Mouse (Mus musculus) neural tube, postnatal 0 days (tissue): ENCODE data around the gene Trmt61a. TPM values are rescaled to one million over a fixed set of nuclear protein-coding genes. Genes with fewer than 3 reads are reported as not detected.

Experiments
- polyA plus RNA-seq: library from polyadenylated mRNA; unstranded; fragments of >200 nt; fragmentation: Nextera tagmentation; extraction: Ambion mirVana; gene quantifications from 2 replicates; pipeline ENCODE4 v1.2.1, GENCODE M21; 2015

Trmt61a gene
- 8.8 and 9.4 TPM in 2 replicates for polyA plus RNA-seq

GRCm38 (mm10) chr12:111677882-111678669 lies at the start of gene Trmt61a:
Gene Trmt61a (plus strand): TSS chr12:111678105.

DNA sequence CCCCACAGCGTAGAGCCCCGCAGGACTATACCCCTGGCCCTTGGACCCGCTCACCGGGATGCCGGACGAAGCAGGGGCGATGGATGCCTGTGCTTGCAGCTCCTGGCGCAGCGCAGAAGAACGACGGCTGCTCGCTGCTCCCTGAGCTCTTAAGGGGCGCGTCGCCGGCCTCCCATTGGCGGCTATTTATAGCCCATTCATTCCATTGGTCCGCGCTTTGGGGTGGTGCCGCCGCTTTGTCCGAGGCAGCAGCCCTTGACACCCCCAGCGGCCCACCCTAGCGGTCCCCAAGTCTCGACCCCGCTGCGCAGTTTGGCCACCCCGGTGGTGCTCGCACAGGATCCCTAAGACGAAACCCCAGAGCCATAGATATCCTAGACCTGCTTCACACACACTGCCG lies 5.7 kb upstream of the Trmt61a start, which contains the start of gene Ckb:
Ckb (minus strand) TSS at position 163 of the 400 bp plus-strand sequence.

GRCm38 (mm10) chr12:111713004-111713651 lies 35.2 kb downstream of the Trmt61a start, which contains the start of the genes Bag5 and Apopt1:
Gene Bag5 (minus strand): TSS chr12:111713257.
Gene Apopt1 (plus strand): TSS chr12:111713261.

Other genes with a start within 250 kb of the Trmt61a start
- 1.8 and 1.9 TPM in 2 replicates for gene Tnfaip2, start 235.6 kb upstream of the Trmt61a start, polyA plus RNA-seq
- gene Gm266, start 192.3 kb upstream of the Trmt61a start, polyA plus RNA-seq, result 12.5 and 12.6 TPM in 2 replicates
- gene Eif5, start 140.1 kb upstream of the Trmt61a start, polyA plus RNA-seq, result 531 and 630 TPM in 2 replicates
- gene Mark3, start 103.6 kb upstream of the Trmt61a start, polyA plus RNA-seq, result 51.5 and 51.6 TPM in 2 replicates
- gene Ckb, start 5.8 kb upstream of the Trmt61a start, polyA plus RNA-seq, result 2,536 and 2,559 TPM in 2 replicates
- 52.4 and 57.5 TPM in 2 replicates for gene Bag5, start 35.2 kb downstream of the Trmt61a start, polyA plus RNA-seq
- 61.1 and 66.1 TPM in 2 replicates for gene Apopt1, start 35.2 kb downstream of the Trmt61a start, polyA plus RNA-seq
- 467 and 538 TPM in 2 replicates for gene Klc1, start 80.7 kb downstream of the Trmt61a start, polyA plus RNA-seq
- gene Xrcc3, start 135.8 kb downstream of the Trmt61a start, polyA plus RNA-seq, result 2.2 and 3.4 TPM in 2 replicates
- gene Zfyve21, start 136.1 kb downstream of the Trmt61a start, polyA plus RNA-seq, result 56.6 and 60.5 TPM in 2 replicates
- 34.5 and 35.6 TPM in 2 replicates for gene Ppp1r13b, start 230.0 kb downstream of the Trmt61a start, polyA plus RNA-seq